ENCODE assay signal across 21 mouse cellular contexts in the genomic region with DNA sequence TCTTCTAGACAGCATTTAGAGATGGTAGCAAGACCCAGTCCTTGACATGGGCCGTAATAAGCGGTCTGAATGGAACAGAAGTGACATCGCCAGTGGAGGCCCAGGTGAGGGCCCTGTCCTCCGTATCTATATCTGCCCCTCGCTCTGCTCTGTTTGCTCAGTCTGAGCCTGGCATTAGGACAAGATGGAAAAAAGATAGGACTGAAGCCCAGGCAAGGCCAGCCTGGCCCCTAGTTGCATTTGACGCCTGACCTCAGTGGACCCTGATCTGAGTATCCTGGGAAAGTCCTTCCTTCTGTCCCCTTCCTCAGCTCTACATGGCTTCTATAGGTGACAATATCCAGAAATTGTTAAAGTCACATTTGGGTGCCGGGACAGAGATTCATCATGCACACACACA.
DNase-seq lines count a peak whose midpoint lies in the region; ATAC-seq and TF ChIP-seq lines count a peak whose summit lies in the region.
"Had no signal": no experiment of that assay in that cellular context is flagged by ENCODE, and none has a peak within 500 bp of the region (broad histone marks: within the 10 kb centered on the region; RNA-seq: fewer than 3 reads in every experiment).

No protein-coding gene starts in this region.

- no peak overlapping the region for H3K4me2 ChIP-seq in hindbrain, embryonic 11.5 days (replicated peaks; ENCODE audit: low read depth, low read length)
- H3K4me2 ChIP-seq in forebrain, embryonic 14.5 days (ENCODE audit: low read length), result no peak overlapping the region
- H3K4me2 ChIP-seq in hindbrain, embryonic 16.5 days (ENCODE audit: low read length), result no peak overlapping the region
- H3K4me2 ChIP-seq: heart, embryonic 12.5 days; limb, embryonic 13.5 days; liver, embryonic 15.5 days had no signal

- no peaks in the 10 kb centered on the region for H3K9me3 ChIP-seq in hindbrain, embryonic 10.5 days
- no peaks in the 10 kb centered on the region for H3K9me3 ChIP-seq in hindbrain, embryonic 11.5 days (ENCODE audit: control insufficient read depth, low read length)
- no peaks in the 10 kb centered on the region for H3K9me3 ChIP-seq in E14TG2a.4 (ENCODE audit: low read length)
- H3K9me3 ChIP-seq in forebrain, embryonic 14.5 days (replicated peaks; ENCODE audit: control insufficient read depth, low read length), result no peaks in the 10 kb centered on the region
- H3K9me3 ChIP-seq in hindbrain, embryonic 16.5 days (ENCODE audit: control insufficient read depth, low read length), result no peaks in the 10 kb centered on the region
- H3K9me3 ChIP-seq: heart, embryonic 12.5 days; limb, embryonic 13.5 days; liver, embryonic 15.5 days had no signal

- H3K9ac ChIP-seq in hindbrain, embryonic 11.5 days (ENCODE audit: low read depth, low read length), result no peak overlapping the region
- no peak overlapping the region for H3K9ac ChIP-seq in forebrain, embryonic 14.5 days (ENCODE audit: low read length)
- H3K9ac ChIP-seq in hindbrain, embryonic 16.5 days (ENCODE audit: low read depth, low read length), result no peak overlapping the region
- H3K9ac ChIP-seq: heart, embryonic 12.5 days; limb, embryonic 13.5 days; liver, embryonic 15.5 days had no signal

- no peak overlapping the region for H3K4me3 ChIP-seq in hindbrain, embryonic 10.5 days
- H3K4me3 ChIP-seq in hindbrain, embryonic 11.5 days (ENCODE audit: low read depth, low read length), result no peak overlapping the region
- H3K4me3 ChIP-seq in E14TG2a.4 (replicated peaks; ENCODE audit: low read length), result peak overlapping the region; percentile 53; the same call in 1 of the 2 replicates
- H3K4me3 ChIP-seq in forebrain, embryonic 14.5 days (ENCODE audit: low read depth, low read length), result no peak overlapping the region
- no peak overlapping the region for H3K4me3 ChIP-seq in hindbrain, embryonic 16.5 days (ENCODE audit: low read length)
- H3K4me3 ChIP-seq: gastrocnemius, adult 2 months; heart, embryonic 12.5 days; layer of hippocampus, adult 2 months; limb, embryonic 13.5 days; liver, embryonic 15.5 days had no signal

- peaks cover 93% of the 10 kb centered on the region for H3K4me1 ChIP-seq in hindbrain, embryonic 10.5 days (replicated peaks)
- H3K4me1 ChIP-seq in hindbrain, embryonic 11.5 days (replicated peaks; ENCODE audit: control insufficient read depth, insufficient read depth, low read length), result peaks cover 35% of the 10 kb centered on the region
- H3K4me1 ChIP-seq in E14TG2a.4 (replicated peaks; ENCODE audit: low read depth, low read length), result peaks cover 99% of the 10 kb centered on the region
- peaks cover 78% of the 10 kb centered on the region for H3K4me1 ChIP-seq in forebrain, embryonic 14.5 days (ENCODE audit: control insufficient read depth, insufficient read depth, low read length)
- peaks cover 54% of the 10 kb centered on the region for H3K4me1 ChIP-seq in hindbrain, embryonic 16.5 days (ENCODE audit: control insufficient read depth, insufficient read depth, low read depth, low read length)

- 96% methylated on average over 7 of the region's 7 CpGs for WGBS in hindbrain, embryonic 10.5 days
- 96% methylated on average over 7 of the region's 7 CpGs for WGBS in hindbrain, embryonic 11.5 days
- 91% methylated on average over 7 of the region's 7 CpGs for WGBS in forebrain, embryonic 14.5 days
- 95% methylated on average over 7 of the region's 7 CpGs for WGBS in hindbrain, embryonic 16.5 days

- peak overlapping the region; percentile 80; the same call in 1 of the 2 replicates for H3K27ac ChIP-seq in hindbrain, embryonic 10.5 days
- no peak overlapping the region for H3K27ac ChIP-seq in hindbrain, embryonic 11.5 days (ENCODE audit: low read depth, low read length)
- H3K27ac ChIP-seq in forebrain, embryonic 14.5 days (ENCODE audit: low read depth, low read length), result peak overlapping the region; percentile 89; the same call in 1 of the 2 replicates
- peak overlapping the region; percentile 51; the same call in 1 of the 2 replicates for H3K27ac ChIP-seq in hindbrain, embryonic 16.5 days (ENCODE audit: low read depth, low read length)
- H3K27ac ChIP-seq: gastrocnemius, adult 2 months; limb, embryonic 13.5 days; liver, embryonic 15.5 days had no signal

- H3K27me3 ChIP-seq in hindbrain, embryonic 10.5 days (ENCODE audit: insufficient read depth, poor library complexity, severe bottlenecking), result no peaks in the 10 kb centered on the region
- no peaks in the 10 kb centered on the region for H3K27me3 ChIP-seq in hindbrain, embryonic 11.5 days (ENCODE audit: control insufficient read depth, insufficient read depth, low read length)
- no peaks in the 10 kb centered on the region for H3K27me3 ChIP-seq in E14TG2a.4 (ENCODE audit: insufficient read depth, low read length)
- no peaks in the 10 kb centered on the region for H3K27me3 ChIP-seq in forebrain, embryonic 14.5 days (replicated peaks; ENCODE audit: control insufficient read depth, insufficient read depth, low read length)
- H3K27me3 ChIP-seq in hindbrain, embryonic 16.5 days (replicated peaks; ENCODE audit: control insufficient read depth, insufficient read depth, low read length), result no peaks in the 10 kb centered on the region
- H3K27me3 ChIP-seq: CH12.LX; heart, embryonic 12.5 days; limb, embryonic 13.5 days; liver, embryonic 15.5 days had no signal

- ATAC-seq in hindbrain, embryonic 11.5 days (ENCODE audit: low FRiP score), result no peak
- no peak for ATAC-seq in forebrain, embryonic 14.5 days
- ATAC-seq in hindbrain, embryonic 16.5 days, result no peak
- ATAC-seq: intestine, embryonic 16.5 days had no signal

- no peak for DNase-seq in hindbrain, embryonic 10.5 days (ENCODE audit: low spot score)
- DNase-seq in hindbrain, embryonic 11.5 days (ENCODE audit: low spot score), result no peak
- DNase-seq in forebrain, embryonic 14.5 days (ENCODE audit: low spot score), result no peak
- no peak for DNase-seq in urinary bladder, postnatal 14 days (ENCODE audit: low spot score)
- DNase-seq in frontal cortex, postnatal 14 days (ENCODE audit: low spot score in 2 of 2), result no peak
- DNase-seq: adrenal gland, postnatal 36 days; cerebellum, adult 11-12 months; embryo, embryonic 11 days; gastrocnemius, adult 2 months; heart, postnatal 36 days; layer of hippocampus, postnatal 36 days; right cerebral cortex, postnatal 14 days; spleen, adult 18-20 months had no signal

- no peak for TF ChIP-seq CTCF in E14TG2a.4 (conservative IDR thresholded peaks at IDR 0.05; ENCODE audit: low read length)

- peaks cover 23% of the 10 kb centered on the region for H3K36me3 ChIP-seq in hindbrain, embryonic 10.5 days
- H3K36me3 ChIP-seq in hindbrain, embryonic 11.5 days (ENCODE audit: control insufficient read depth, insufficient read depth, low read length), result no peaks in the 10 kb centered on the region
- peaks cover 49% of the 10 kb centered on the region for H3K36me3 ChIP-seq in E14TG2a.4 (ENCODE audit: insufficient read depth, low read length)
- no peaks in the 10 kb centered on the region for H3K36me3 ChIP-seq in forebrain, embryonic 14.5 days (ENCODE audit: control insufficient read depth, insufficient read depth, low read length)
- H3K36me3 ChIP-seq in hindbrain, embryonic 16.5 days (ENCODE audit: control insufficient read depth, insufficient read depth, low read length), result no peaks in the 10 kb centered on the region
- H3K36me3 ChIP-seq: heart, embryonic 12.5 days; liver, embryonic 15.5 days had no signal
